Mouse (Mus musculus) liver, postnatal 0 days (tissue): ENCODE data around the gene Iqcb1.

Experiments used
- CTCF ChIP-seq: sonication (generic); IDR thresholded peaks from 2 replicates; pipeline ENCODE4 v1.5.1; 2016; ENCODE audit warnings: antibody characterized with exemption, low read depth
- EP300 ChIP-seq: IDR thresholded peaks from 2 replicates; pipeline ENCODE4 v1.6.1; 2016; ENCODE audit warnings: antibody characterized with exemption, low read depth, mild to moderate bottlenecking

- no peak for TF ChIP-seq CTCF
- TF ChIP-seq EP300: no peak
Measured at GRCm38 (mm10) chr16:36784146-36784545, 44.0 kb upstream of the Iqcb1 start.
